In the genomic region with DNA sequence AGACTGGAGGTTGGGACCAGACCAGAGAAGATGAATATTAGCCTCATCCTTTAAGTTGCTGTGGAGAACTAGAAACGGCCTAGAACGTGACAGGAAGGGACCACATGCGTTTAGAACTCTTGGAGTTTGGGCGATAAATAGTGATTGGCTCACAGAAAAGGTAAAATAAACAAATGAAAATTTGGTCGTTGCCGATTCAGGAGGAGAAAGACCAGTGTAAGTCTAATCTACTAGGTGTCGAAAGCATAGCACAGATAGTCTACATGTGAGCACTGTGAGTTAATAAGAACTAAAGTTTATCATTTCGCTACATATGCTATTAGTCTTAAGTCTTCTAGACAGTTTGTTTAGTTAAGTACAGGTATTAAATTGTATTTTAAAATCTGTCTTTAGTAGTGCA, we compare ENCODE assay signal across 35 mouse cellular contexts. TPM values are rescaled to one million over a fixed set of nuclear protein-coding genes. Genes with fewer than 3 reads are reported as not detected.
"Had no signal": no experiment of that assay in that cellular context is flagged by ENCODE, and none has a peak within 500 bp of the region (broad histone marks: within the 10 kb centered on the region; RNA-seq: fewer than 3 reads in every experiment).

No protein-coding gene starts in this region.

- H3K9me3 ChIP-seq: heart, embryonic 10.5 days; heart, embryonic 12.5 days; heart, embryonic 13.5 days; heart, embryonic 15.5 days; hindbrain, embryonic 10.5 days; hindbrain, embryonic 12.5 days; hindbrain, embryonic 13.5 days; hindbrain, embryonic 15.5 days; intestine, embryonic 15.5 days; kidney, embryonic 15.5 days had no signal

- H3K4me3 ChIP-seq: heart, embryonic 10.5 days; heart, embryonic 12.5 days; heart, embryonic 13.5 days; heart, embryonic 15.5 days; hindbrain, embryonic 10.5 days; hindbrain, embryonic 12.5 days; hindbrain, embryonic 13.5 days; hindbrain, embryonic 15.5 days; intestine, embryonic 15.5 days; kidney, embryonic 15.5 days; layer of hippocampus, adult 2 months had no signal

- H3K27ac ChIP-seq: heart, embryonic 10.5 days; heart, embryonic 13.5 days; heart, embryonic 15.5 days; hindbrain, embryonic 10.5 days; hindbrain, embryonic 12.5 days; hindbrain, embryonic 13.5 days; hindbrain, embryonic 14.5 days; hindbrain, embryonic 15.5 days; hindbrain, postnatal 0 days; intestine, embryonic 15.5 days; kidney, embryonic 15.5 days; kidney, postnatal 0 days; layer of hippocampus, adult 2 months had no signal

- H3K4me2 ChIP-seq: heart, embryonic 11.5 days; heart, embryonic 12.5 days; heart, embryonic 13.5 days; heart, embryonic 15.5 days; hindbrain, embryonic 12.5 days; hindbrain, embryonic 13.5 days; hindbrain, embryonic 14.5 days; hindbrain, embryonic 15.5 days; intestine, embryonic 15.5 days; kidney, embryonic 15.5 days had no signal

- H3K9ac ChIP-seq: heart, embryonic 12.5 days; heart, embryonic 13.5 days; heart, embryonic 15.5 days; hindbrain, embryonic 12.5 days; hindbrain, embryonic 13.5 days; hindbrain, embryonic 14.5 days; hindbrain, embryonic 15.5 days; intestine, embryonic 15.5 days; kidney, embryonic 15.5 days had no signal

- H3K36me3 ChIP-seq: hindbrain, embryonic 10.5 days; hindbrain, embryonic 12.5 days; hindbrain, embryonic 15.5 days had no signal

- DNase-seq: heart, postnatal 10 days; heart, postnatal 14 days; heart, postnatal 36 days; heart, postnatal 4 days; kidney, adult 11 months; kidney, adult 18-20 months; kidney, adult 2 months; kidney, adult 8-10 months; kidney, adult 9 months; kidney, postnatal 10 days; kidney, postnatal 14 days; kidney, postnatal 25 days; kidney, postnatal 36 days; kidney, postnatal 4 days; layer of hippocampus, postnatal 36 days had no signal

- ATAC-seq: hindbrain, embryonic 16.5 days; hindbrain, postnatal 0 days; inflammation-experienced regulatory T-cells, adult 6 months; intestine, embryonic 15.5 days; intestine, embryonic 16.5 days; intestine, postnatal 0 days had no signal

- H3K27me3 ChIP-seq: heart, embryonic 12.5 days; heart, embryonic 13.5 days; heart, embryonic 15.5 days; hindbrain, embryonic 12.5 days; hindbrain, embryonic 13.5 days; hindbrain, embryonic 15.5 days; intestine, embryonic 15.5 days; kidney, embryonic 15.5 days had no signal

RNA-seq across cellular contexts. Expression of gene P4ha2, which starts 30.1 kb away (rescaled TPM):
- total RNA-seq: hematopoietic stem cell, adult 5-6 weeks had no signal
- polyA plus RNA-seq: inflammation-experienced regulatory T-cells, adult 6 months had no signal
